Mouse (Mus musculus) kidney, adult 2 months (tissue): ENCODE results near the gene Axdnd1. TPM values are rescaled to one million over a fixed set of nuclear protein-coding genes. Genes with fewer than 3 reads are reported as not detected.

Source experiments
- DNase-seq: peaks from one replicate; pipeline ENCODE4 v3.0.0; 2021
- H3K27ac ChIP-seq: fragments of 200-500 bp; 2 replicates; pipeline ENCODE4 v1.5.1; 2012; ENCODE audit warnings: low read depth, low read length, control low read depth, inconsistent platforms; ENCODE audit not compliant: insufficient read depth
- H3K27me3 ChIP-seq: fragments of 200-500 bp; replicated peaks from 2 replicates; pipeline ENCODE4 v1.6.1; 2012; ENCODE audit warnings: mild to moderate bottlenecking, moderate library complexity, low read length, inconsistent platforms; ENCODE audit not compliant: control insufficient read depth, insufficient read depth
- H3K36me3 ChIP-seq: fragments of 200-500 bp; 2 replicates; pipeline ENCODE4 v1.6.1; 2012; ENCODE audit warnings: mild to moderate bottlenecking, moderate library complexity, low read length, inconsistent platforms; ENCODE audit not compliant: control insufficient read depth, insufficient read depth
- H3K4me1 ChIP-seq: fragments of 200-500 bp; 2 replicates; pipeline ENCODE4 v1.6.1; 2011; ENCODE audit warnings: low read length; ENCODE audit not compliant: control insufficient read depth, insufficient read depth
- H3K4me3 ChIP-seq: fragments of 200-500 bp; 2 replicates; pipeline ENCODE4 v1.5.1; 2011; ENCODE audit warnings: mild to moderate bottlenecking, low read depth, low read length, control low read depth; ENCODE audit not compliant: insufficient read depth
- CTCF ChIP-seq: fragments of 200-500 bp; conservative IDR thresholded peaks from 2 replicates; pipeline ENCODE4 v1.5.1; 2011; ENCODE audit warnings: low read depth, mild to moderate bottlenecking, control low read depth, low read length, moderate library complexity, mixed read lengths; ENCODE audit not compliant: insufficient read depth, insufficient read length
- POLR2A ChIP-seq: fragments of 200-500 bp; IDR thresholded peaks from one replicate; pipeline ENCODE4 v1.6.1; 2011; ENCODE audit warnings: low read depth, low read length, control low read depth
- WGBS: fragments of 180-500 bp; shearing (Covaris S2); methylation state at CpG from one replicate; pipeline ENCODE4 v1.1.7; 2018; 5-methylcytosine and 5-hydroxymethylcytosine counted together
- polyA plus RNA-seq: library from polyadenylated mRNA; depleted of rRNA; stranded (reverse); fragments of >200 nt; gene quantifications from 2 replicates; pipeline ENCODE4 v1.2.3, GENCODE M21; 2012

The Axdnd1 gene
- polyA plus RNA-seq, 1 experiment = not detected

GRCm38 (mm10) chr1:156462273-156462991 lies 41.5 kb upstream of the Axdnd1 start:
- Histone ChIP-seq H3K4me3 (no peak overlapping the region), H3K4me1 (peaks cover 2% of the 10 kb centered on the region; the same call in 1 of the 2 replicates), H3K27me3 (no peaks in the 10 kb centered on the region), H3K36me3 (no peaks in the 10 kb centered on the region), H3K27ac (0 out of 2 replicates have a peak overlapping the region, but pooled peaks have one; percentile 0)
- WGBS = 66% methylated on average over 12 of the region's 12 CpGs
- TF ChIP-seq POLR2A = no peak
- TF ChIP-seq CTCF = no peak
- peak; percentile 88 for DNase-seq

DNA sequence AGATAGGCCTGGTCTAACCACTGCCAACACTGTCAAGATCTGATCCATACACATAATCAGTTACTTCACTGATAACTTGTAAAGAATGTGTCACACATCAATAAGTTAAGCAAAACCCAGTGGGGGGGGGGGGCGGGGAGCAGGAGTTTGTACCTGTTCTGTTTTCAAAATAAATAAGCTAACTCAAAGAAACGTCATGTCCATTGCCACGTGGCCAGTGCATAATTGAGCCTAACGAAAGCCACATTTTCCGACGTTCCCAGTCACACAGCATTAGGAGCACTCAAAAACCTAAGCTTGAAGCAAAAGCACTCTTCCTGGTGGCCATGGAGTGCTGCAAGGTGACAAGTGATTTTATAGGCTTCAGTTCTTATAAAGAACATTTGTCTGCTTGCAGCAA lies 40.1 kb upstream of the Axdnd1 start:
- 80% methylated on average over 6 of the region's 6 CpGs for WGBS
- Histone ChIP-seq H3K36me3 (no peaks in the 10 kb centered on the region), H3K4me3 (no peak overlapping the region), H3K4me1 (peaks cover 2% of the 10 kb centered on the region; the same call in 1 of the 2 replicates), H3K27me3 (no peaks in the 10 kb centered on the region), H3K27ac (no peak overlapping the region)
- TF ChIP-seq POLR2A = no peak
- TF ChIP-seq CTCF = no peak
- no peak for DNase-seq

DNA sequence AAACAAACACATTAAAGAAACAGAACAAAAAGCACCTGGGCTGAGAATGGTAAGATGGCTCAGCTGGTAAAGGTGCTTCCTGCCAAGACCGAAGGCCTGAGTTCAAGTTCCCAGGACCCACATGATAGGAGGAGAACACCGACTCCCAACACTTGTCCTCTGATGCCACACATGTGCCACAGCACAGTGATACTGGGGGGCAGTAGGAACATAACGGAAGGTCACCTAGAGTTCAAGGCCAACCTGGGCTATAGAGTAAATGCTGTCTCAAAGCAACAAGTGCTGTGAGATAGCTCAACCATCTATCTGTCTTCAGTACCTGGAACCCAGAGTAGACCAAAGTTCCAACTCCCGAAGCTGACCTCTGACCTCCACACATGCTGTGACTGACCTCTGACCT lies 39.3 kb upstream of the Axdnd1 start:
- 92% methylated on average over 4 of the region's 4 CpGs for WGBS
- DNase-seq = no peak
- no peaks in the 10 kb centered on the region for H3K36me3 ChIP-seq
- no peak overlapping the region for H3K27ac ChIP-seq
- TF ChIP-seq POLR2A = no peak
- TF ChIP-seq CTCF = no peak
- H3K4me1 ChIP-seq = peaks cover 2% of the 10 kb centered on the region; the same call in 1 of the 2 replicates
- H3K4me3 ChIP-seq = no peak overlapping the region
- H3K27me3 ChIP-seq = no peaks in the 10 kb centered on the region

DNA sequence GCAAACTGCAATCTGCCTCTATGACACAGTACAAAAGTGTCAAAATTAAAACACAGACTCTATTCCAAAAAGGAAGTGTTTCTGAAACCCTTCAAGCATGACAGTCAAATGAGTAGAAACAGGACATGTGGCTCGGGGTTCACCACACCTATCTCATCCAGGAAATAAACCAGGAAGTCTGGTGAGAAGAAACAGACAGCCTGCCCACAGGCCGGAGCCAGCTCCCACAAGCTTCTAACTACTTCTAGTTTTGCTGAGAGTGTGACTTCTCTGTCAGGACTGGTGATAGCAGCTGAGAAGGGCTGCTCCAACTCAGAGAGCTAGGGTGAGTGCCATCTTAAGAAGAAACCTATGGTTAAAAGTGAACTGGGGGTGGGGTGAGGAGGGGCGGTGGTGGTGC lies 38.7 kb upstream of the Axdnd1 start:
- no peak overlapping the region for H3K4me3 ChIP-seq
- 51% methylated on average over 3 of the region's 3 CpGs for WGBS
- H3K27me3 ChIP-seq = no peaks in the 10 kb centered on the region
- TF ChIP-seq POLR2A (no peak), CTCF (no peak)
- no peaks in the 10 kb centered on the region for H3K36me3 ChIP-seq
- no peak overlapping the region for H3K27ac ChIP-seq
- peak; percentile 44 for DNase-seq
- H3K4me1 ChIP-seq = peaks cover 2% of the 10 kb centered on the region; the same call in 1 of the 2 replicates

- Histone ChIP-seq H3K27ac (no peak overlapping the region), H3K27me3 (no peaks in the 10 kb centered on the region), H3K4me3 (no peak overlapping the region), H3K36me3 (no peaks in the 10 kb centered on the region), H3K4me1 (peaks cover 2% of the 10 kb centered on the region; the same call in 1 of the 2 replicates)
- no peak for DNase-seq
- WGBS = 60% methylated on average over 8 of the region's 8 CpGs
- no peak for TF ChIP-seq CTCF
- no peak for TF ChIP-seq POLR2A
Observed at GRCm38 (mm10) chr1:156458391-156459060, 37.6 kb upstream of the Axdnd1 start.

- no peak for DNase-seq
- Histone ChIP-seq H3K36me3 (no peaks in the 10 kb centered on the region), H3K27me3 (no peaks in the 10 kb centered on the region), H3K4me3 (no peak overlapping the region), H3K27ac (no peak overlapping the region), H3K4me1 (no peaks in the 10 kb centered on the region; the same call in 1 of the 2 replicates)
- 95% methylated on average over 2 of the region's 2 CpGs for WGBS
- no peak for TF ChIP-seq POLR2A
Observed at GRCm38 (mm10) chr1:156455005-156455758, 34.2 kb upstream of the Axdnd1 start.

DNA sequence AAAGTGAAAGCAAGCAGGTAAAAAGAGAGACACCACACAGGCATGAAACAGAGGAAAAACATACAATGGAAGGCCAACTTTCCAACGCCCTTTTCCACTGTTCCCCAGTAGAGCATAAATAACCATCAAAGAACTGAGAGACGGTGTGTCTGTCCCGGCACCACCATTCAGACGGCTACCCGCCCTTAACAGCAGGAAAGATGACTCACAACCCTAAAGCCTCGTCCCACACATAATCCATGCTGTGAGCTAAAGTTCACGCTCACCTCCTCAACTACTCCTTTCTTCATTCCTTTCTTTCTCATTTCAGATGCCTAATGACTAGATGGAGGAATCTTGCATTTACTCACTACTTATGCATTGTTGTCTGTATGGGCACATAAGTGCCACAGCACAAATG lies 33.4 kb upstream of the Axdnd1 start:
- H3K4me1 ChIP-seq = no peaks in the 10 kb centered on the region
- 59% methylated on average over 7 of the region's 7 CpGs for WGBS
- H3K27ac ChIP-seq = no peak overlapping the region
- H3K36me3 ChIP-seq = no peaks in the 10 kb centered on the region
- TF ChIP-seq POLR2A = no peak
- no peak for TF ChIP-seq CTCF
- no peak for DNase-seq
- no peaks in the 10 kb centered on the region for H3K27me3 ChIP-seq
- H3K4me3 ChIP-seq = no peak overlapping the region
